Mouse (Mus musculus) cerebellum, postnatal 25 days (tissue): ENCODE data around the gene Pdia5.

Experiments
- DNase-seq, 2 experiments: peaks; one replicate each; pipeline ENCODE4 v3.0.0; 2021; ENCODE audit warnings: mixed read lengths in 2 of 2

The Pdia5 gene

DNA sequence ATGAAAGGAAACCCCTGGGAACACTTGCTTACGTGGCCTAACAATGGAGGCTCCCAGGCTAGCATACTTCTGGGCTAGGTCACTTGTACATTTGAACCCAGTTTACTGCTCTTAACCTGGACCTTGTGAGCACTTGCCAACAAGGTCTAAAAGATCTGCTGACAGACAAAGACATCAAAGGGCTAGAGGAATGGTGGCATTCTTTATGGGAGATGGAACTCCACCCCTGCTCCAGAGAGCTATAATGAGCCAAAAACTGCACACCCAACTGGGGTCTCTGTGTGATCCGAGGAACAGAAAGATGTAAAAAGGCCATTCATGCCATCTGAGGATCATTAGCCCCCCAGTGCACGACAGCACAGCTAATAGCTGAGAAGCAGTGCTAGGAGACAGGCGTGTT is 6.6 kb downstream of the Pdia5 start:
- no peak for DNase-seq

DNA sequence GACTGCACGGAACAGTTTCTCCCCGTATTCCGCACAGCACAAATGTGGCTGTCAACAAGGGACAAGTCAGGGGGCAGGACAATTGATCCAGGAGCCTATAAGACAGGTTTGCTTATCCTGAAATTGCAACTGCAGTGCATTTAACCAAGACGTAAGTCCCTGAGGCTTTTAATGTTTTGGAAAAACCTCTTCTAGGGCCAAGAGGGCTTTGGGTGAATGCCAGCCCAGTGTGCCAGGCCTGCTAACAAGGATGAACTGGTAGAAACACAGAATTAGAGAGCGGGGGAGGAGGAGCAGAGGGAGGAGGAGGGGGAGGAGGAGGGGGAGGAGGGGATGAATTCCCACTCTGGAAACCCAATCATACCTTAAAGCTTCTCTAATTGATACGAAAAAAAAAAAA is 11.4 kb downstream of the Pdia5 start:
- peak; percentile 58 to 73 for DNase-seq

DNA sequence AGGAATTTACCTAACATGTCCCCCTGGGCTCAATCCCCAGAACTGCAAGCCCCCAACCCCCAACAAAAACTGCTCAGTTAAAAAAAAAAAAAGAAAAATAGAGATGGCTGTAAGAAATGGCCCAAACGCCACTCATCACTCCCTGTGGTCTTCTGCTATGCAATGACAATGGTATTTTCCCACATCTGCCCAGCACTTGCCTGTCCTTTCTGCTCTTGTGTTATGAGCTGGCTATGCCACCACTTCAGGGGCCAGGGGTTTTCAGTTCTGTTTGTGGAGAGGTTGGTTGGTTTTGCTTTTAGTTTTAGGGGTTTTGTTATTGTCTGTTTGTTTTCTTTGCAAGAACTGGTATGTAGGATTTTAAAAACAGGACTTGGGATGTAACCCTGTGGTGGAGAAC is 13.4 kb downstream of the Pdia5 start:
- no peak for DNase-seq

DNA sequence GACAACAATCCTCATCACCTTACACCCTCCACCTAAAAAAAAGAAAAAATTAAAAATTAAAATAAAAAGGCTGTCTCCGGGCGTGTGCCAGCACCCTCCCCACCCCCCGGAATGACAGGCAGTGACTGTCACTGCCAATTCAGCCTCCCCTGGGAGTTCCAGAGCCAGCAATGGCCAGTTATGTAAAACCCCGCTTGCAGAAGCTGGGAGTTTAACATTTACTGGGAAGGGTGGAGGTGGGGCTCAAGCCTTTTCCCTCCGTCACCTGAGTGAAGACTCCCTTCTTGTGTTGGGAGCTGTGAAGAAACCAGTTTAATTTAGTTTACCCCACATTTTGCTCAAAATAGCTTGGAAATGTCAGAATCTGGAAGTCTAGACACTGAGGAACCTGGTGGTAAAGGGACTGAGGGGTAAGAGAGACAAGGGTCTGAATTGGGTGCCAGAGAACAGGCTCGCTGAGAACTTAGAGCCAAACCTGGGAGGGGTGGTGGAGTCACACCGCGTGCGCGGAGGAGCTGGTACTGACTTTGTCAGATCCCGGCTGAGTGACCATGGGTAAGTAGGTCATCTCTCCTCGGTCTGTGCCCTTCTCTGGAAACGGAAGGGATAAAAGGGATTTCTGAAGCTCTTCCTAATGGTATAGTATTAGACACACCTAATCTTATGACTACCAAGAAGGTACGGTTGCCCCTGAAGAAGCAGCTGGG is 18.0 kb downstream of the Pdia5 start:
- DNase-seq: peak in 1 of 2 experiments; percentile 54

DNA sequence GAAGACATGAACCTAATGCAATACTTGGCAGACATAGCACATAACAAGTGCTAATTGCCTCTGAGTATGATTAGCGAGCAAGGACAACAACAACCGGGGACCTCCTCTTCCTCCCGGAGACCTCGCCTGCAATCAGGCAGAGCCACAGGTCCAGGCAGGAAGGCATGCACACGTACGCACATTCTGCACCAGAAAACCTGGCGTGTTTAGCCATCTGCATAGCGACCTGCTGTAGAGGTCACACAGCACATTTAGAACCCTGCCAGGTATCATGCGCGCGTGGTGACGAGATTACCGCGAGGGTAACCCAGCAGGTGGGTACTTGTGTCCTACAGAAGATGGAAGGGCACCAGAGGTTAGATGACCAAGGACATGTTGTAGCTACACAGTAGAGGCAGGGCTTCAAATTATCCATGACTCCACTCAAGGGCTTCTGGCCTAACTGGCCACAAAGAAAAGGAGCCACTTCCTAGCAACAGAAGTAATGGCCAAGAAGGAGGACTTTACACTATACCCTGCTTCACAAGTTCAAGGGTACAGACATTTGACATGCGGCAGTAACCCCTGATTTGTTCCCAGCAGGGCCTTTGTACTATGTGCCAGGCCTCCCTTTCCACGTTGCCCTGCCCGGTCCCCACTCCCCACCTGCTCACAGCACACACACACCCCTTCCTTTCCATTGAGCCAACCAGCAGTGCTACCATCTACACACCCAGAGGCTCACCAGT is 18.7 kb downstream of the Pdia5 start:
- DNase-seq: no peak

DNA sequence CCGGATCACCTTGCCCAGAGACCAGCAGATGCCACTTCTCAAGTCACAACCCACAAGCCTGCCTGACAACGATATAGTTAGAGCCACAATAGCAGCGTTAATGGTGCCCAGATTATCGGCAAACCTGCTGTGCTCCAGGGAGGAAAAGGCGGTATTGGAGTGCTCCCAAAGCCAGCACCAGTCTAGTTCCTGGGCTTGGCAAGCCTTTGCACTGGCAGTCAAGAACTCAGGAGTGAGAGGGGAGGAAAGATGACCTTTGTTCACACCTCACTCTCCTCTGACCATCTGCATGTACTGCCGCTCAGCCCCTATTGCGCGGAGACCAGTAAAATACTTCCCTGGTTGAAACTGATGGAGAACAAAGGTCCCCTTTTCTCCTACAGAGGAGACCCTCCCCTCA is 19.7 kb downstream of the Pdia5 start:
- DNase-seq: peak in 1 of 2 experiments; percentile 43

DNA sequence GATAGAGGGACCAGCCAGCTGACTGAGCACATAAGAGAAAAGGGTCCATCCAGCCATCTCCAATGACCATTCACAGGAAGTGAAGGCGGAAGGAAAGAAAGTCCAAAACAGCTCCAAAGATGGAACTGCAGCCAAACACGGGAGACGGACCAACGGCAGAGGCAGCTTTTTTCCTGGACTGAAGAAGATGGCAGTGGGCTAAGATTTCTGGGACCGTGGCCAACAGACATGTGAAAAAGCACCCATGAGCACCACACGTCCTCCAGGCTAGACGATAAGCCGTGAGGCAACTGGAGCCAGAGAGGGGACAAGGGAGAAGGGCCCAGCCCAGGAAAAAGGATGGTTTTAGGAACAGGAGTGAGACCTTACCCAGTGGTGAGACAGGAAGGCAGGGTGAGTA is 20.6 kb downstream of the Pdia5 start:
- no peak for DNase-seq

DNA sequence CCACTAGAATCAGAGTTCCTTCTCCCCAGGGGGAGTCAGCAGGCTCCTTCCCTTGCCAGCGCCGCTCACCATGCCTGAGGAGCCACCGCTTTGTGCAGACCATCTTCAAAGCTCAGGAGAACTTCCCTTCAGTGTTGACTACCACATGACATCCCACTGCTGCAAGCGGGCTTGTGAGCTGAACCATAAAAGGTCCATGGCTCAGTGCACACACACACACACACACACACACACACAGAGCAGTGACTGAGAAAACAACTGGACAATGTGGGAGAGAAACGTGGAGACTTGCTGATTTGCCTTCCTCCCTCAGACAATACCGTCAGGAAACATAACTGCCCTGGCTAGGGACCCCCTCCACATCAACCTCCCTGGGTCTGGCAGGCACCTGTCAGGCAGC is 21.7 kb downstream of the Pdia5 start:
- DNase-seq: no peak

DNA sequence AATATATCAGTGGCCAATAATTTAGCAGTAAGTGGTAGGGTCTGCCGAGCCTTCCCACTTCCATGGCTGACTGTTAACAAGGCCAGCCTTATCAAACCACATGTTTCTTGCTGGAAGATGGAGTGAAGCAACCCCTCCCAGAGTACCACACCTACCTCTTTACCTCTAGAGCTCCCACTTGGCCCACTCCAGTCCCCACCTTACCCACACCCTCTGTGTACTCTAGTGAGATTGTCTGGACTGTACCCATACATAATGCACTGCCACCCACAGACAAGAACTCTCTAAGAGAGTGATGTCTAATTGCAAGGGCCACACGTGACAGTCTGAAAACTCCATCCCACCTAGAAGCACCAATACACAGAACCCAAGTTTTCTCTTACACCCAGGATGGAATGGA is 23.6 kb downstream of the Pdia5 start:
- DNase-seq: no peak

DNA sequence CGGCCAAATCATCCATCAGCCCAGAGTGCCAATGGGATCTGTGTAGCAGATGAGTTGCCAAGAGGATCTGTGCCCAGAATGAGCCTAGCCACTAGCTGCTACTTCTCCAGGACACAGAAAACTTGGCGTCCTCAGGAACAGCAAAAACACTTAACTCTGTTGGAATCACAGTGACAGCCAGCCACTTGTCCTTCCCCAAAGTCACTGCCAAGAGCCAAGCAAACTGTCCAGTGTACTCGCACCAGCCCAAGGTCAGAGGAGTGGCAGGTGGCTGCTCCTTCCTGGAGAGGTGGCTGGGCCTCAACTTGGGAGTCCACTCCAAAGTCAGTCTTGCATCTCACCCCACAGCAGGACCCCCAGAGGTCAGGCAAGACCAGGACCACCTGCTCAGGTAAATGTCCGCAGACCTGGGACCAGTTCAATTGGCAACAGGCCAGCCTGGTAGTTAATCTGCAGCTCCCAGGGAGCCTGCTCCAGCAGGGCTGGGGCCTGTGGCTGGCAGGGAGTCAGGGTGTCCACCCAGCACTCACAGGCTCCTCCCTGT is 24.8 kb downstream of the Pdia5 start:
- DNase-seq: peak; percentile 54 to 56

DNA sequence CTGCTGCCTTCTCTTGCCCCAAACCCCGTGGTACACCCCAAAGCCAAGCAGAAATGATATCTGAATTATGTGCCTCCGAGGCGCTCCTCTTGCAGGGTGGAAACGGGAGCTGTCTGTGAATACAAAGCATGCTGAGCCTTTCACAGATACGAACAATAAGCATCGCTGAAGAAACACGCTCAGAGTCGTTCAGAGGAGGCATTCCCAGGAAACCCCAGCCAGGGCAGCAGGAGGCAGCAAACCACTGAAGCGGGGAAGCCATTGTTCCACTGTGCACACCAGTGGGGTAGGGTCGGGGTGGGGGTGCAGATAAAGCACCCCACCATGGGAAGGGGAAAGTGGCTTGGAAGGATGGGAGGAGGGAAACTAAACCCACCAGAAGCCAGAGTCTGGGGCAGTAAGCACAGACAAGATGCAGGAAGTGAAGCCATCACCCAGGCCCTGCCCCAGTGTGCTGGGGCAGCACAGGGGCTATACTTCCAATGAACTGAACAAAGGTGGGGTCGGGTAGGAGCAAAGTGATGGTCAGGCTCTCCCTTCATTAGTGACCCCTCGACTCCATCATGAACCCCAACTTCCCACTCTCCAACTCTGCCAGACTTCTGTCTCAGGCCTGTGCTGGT is 25.9 kb downstream of the Pdia5 start:
- DNase-seq: no peak

DNA sequence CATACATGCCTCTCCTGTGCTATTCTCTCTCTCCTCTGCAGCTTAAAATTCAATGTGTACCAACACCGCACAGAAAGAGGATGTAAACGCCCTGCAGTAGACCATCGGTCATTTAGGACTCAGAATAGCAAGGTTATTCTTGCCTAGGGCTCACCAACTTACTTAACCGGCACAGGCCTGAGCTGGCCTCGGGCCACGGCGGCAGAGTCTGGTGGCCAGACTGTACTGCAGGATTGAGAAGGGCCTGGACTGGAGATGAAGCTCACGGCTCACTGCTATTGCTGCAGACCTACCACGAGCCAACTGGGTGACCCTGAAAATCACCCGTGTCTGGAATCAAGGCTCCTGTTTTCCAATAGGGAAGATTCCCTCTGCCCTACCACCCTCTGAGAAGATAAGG is 27.0 kb downstream of the Pdia5 start:
- DNase-seq: peak in 1 of 2 experiments; percentile 42

DNA sequence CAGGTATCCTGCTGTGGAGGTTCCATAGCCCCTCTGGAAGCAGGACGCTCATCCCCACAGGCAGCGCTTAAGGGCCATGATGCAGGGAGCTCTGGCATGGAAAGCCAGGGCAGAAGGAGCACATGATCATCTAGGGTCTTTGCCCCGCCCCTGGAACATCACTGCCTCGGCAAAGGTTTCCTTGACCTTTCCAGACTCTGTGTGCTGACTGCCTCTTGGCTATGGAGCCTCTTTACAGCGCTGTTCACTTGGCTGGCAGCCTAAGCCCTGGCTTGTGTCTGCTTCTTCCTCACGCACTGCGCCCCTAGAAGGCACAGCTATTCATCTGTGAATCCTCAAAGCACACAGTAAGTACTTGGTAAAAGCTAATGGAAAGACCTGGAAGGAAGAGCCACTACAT is 27.7 kb downstream of the Pdia5 start:
- no peak for DNase-seq

DNA sequence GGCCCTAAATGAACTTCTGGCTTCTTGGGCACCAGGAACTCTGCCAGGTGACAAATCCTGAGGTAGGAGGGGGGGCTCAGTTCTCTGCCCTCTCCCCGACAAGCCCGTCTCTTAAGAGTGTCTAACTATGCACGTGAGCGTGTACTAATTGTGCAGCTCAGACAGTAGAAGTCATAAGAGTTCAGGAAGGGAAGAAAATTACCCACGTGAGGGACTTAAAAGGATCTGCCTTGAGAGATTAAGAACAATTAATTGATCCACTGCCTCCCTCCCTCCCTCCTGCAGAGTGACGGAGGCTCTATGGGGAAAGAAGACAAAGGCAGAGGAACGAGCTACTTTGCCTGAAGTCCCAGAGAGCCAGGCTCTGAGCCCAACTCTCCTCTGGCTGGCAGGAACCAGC is 31.1 kb downstream of the Pdia5 start:
- no peak for DNase-seq

DNA sequence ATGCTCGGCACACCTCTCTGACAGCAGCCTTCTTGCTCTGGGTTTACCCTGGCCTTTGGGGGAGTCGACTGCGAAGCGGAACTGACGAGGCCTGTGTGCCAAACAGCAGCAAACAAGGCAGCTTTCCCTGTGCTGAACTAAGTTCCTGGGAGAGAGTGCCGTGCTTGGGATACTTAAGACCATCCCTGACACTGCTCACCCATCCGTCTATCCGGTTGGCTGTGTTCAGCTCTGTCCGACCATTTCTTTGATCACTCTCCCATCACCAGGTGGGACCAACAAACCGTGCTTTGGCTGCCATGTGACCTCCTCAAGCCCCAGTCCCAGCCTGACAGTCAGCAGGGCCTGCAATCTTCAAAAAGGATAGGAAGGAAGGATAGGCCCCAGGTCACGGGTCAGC is 32.4 kb downstream of the Pdia5 start:
- DNase-seq: no peak

DNA sequence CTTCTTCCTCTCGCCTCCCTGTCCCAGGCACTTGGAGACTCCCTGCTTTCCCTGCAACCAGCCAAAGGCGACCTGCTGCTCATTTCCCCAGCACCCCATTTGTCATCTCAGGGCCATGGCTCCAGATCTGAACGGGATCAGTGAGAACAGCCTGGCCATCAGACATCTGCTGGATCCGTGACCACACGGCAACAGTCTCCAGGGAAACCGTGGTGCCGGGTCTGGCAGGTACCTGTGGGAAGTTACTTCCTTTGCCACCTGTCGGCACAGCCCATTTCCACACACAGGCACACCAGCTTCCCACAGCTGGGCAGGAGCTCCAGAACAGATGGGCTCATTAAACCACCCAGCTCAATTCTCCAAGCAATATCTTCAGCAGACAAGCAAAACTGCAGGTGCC is 33.2 kb downstream of the Pdia5 start:
- peak; percentile 38 to 41 for DNase-seq

DNA sequence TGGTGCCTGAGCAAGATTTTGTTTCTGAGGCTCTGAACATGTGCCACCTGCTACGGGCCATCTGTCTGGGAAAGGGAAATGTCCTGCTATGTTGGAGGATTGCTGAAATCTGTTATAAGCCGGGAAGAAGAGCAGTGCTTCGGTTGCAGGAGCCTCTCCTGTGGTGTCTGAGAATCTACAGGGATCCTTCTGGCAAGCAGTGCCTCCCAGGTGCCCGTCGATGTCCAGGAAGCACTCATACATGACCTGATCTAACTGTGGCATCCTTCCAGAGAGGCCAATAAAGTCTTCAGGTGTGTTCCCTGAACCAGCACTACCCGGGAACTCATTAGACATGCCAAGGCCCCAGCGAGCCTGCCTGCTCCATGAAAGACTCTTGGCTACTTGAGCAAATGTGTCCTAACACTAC is 33.7 kb downstream of the Pdia5 start:
- DNase-seq: peak; percentile 78 to 80

DNA sequence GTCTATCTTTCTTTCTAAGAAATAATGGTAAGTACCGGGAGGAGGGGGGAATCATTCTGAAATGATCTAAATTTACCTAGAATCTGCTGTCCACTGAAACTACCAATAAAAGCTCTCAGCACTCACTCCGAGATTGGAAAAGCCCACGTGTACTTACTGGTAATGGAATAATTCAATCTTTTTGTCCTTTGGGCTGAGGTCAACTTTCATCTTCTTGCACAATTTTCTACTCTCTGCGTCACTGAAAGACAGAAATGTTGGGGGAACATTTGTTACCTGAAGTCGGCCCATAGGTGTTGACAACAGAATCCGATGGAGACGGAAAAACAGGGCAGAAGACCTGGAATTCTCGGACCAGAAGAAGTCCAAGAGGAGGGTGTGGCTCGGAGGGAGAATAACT is 34.4 kb downstream of the Pdia5 start:
- no peak for DNase-seq

DNA sequence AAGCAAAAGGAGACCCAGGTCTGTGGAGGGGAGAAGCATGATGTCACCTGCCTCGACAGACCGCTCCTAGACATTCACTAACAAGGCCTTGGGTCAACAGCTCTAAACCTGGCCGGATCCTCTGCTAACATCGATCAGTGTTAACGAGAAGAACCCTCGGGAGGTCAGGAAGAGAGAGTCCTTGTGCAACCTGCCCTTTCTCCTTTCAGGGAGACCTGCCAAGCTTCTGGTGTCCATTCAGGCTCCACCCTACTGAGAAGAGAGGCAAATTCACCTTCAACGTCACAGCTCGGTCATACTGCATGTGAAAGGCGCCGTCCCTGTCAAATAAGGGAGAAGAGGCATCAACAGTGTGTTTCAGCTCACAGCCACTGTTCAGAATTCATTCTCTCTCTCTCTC is 34.9 kb downstream of the Pdia5 start:
- no peak for DNase-seq

DNA sequence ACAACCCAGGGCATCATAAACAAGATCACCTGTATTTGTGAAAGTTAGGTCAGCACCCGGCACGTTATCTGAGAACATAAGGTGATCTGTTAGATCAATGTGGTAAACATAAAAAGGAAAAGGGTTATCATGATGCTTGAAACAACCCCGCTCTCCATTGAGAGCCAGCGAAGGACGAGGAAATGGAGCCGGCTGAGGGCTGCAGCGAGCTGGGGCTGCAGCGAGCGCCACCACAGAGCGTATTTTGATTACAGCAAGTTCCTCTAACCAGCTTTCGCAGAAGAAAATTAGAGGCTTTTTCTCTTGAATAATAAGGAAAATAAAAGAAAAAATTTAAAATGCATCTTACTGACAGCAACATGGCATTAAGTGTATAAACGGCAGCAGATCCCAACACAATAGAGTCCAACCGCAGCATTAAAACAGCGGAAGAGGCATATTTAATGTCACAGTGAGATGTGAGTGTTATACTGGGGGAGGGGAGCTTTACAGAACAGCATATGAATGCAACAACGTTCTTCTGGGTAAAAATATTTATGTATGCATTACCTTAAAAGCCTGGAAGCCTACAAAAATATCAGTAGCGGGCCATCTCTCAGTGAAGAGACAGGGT is 40.5 kb downstream of the Pdia5 start:
- no peak for DNase-seq

DNA sequence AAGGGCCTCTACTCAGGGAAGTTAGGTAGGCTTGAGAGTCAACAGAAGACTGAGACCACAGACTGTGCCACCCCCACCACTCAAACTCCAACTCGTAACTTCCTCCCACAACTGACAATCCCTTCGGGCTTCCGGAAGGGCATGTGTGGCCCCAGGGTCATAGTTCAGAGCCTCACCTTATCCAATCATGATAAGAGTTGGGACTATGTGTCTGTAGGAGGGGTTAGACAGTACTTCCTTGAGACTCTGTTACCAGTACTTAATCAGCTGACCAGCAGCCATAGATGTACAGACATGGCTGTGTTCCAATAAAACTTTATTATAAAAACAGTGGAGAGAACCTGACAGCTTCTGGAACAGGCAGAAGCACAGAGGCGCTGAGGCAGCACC is 48.7 kb downstream of the Pdia5 start:
- no peak for DNase-seq

DNA sequence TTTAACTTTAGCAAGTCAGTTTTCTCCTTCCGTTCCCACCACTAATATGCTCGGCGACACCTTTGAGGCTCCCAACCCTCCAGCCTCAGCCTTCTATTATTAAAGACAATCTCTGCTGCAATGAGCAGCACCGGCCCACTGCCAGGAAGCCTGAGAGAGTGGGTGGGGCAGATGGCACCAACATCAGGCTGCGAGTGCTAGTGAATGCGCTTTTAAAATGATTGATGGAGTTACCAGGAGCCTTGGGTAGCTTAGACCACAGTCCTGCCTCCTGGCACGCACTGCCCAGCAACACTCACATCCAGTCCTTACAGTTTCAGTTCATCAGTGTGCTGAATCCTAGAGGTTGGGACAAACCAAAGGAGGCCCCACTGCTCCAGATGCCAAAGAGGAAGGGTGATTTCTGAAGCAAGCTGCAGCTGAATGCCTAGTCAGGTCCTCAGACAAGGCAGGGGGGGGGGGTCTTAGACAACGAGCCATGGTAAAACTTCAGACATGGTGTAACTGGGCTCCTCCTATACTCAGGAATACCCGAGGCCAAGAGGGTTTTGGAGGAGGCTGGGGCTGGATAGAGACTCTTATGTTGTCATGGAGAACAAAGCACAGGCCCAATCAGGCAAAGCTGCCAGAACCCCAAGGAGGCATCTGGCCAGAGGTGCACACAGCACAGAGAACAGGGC is 49.2 kb downstream of the Pdia5 start:
- no peak for DNase-seq

DNA sequence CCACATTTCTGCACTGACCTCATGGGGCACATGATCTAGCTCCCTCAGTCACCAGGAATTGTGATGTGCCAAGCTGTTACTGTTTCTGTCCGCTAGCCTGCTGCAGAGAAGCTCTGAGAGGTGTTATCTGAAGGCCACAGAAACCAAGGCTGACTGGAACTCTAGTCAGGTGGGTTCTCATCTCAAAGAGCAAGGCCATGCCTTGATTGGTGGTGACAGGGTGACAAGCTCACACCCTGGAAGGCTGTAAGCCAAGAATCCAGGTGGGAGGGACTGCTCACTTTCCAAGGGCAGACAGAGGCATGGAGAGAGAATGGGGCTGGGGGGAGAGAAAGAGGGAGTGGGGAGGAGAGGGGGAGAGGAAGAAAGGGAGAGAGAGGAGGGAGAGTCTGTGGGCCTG is 51.6 kb downstream of the Pdia5 start:
- no peak for DNase-seq
